Mouse (Mus musculus) ZHBTc4 (cell line): ENCODE results near the gene Tex29.

ENCODE experiments used
- DNase-seq: peaks from one replicate; pipeline ENCODE4 v3.0.0-alpha.2; 2011; ENCODE audit warnings: low read depth, low spot score

Tex29 gene

DNA sequence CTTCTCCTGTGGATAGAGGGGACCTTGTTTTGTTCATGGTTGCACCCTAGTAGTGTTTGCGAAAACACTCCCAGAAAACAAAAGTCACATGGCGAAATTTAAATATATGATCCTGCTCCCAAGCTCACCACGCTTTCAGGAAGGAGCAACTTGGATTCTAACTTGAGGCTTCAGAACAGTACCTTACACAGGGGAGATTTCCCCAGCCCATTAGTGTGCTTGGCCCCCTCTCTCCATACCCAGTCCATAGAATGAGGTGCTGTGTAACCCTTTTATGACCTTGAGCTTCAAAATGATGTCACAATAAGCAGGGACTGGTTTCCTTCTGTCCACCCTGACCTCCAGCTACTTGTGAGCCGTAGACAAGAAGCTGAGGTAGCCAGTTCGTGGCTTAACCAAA lies at the start of gene Tex29:
Gene Tex29, plus strand, starts transcription at position 301 of the 400 bp plus-strand sequence.
- no peak for DNase-seq

DNA sequence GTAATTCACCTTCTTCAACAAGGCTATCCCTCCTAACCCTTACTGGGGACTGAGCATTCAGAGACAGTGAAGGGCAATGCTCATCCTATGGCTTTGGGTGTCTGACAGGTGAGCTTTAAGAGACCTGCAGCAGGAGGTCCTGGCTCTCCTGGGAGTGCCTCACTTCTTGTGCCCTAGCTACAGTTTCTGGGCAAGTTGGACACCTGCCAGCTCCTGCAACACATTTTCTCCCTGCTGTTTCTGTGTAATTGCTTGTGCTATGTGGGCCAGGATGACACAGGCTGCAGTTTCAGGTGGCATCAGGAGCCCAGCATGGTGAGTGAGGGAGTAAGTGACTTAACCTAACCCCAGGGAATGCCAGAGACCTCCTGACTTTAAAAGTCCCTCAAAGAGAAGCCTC lies 45.3 kb upstream of the Tex29 start:
- no peak for DNase-seq

DNA sequence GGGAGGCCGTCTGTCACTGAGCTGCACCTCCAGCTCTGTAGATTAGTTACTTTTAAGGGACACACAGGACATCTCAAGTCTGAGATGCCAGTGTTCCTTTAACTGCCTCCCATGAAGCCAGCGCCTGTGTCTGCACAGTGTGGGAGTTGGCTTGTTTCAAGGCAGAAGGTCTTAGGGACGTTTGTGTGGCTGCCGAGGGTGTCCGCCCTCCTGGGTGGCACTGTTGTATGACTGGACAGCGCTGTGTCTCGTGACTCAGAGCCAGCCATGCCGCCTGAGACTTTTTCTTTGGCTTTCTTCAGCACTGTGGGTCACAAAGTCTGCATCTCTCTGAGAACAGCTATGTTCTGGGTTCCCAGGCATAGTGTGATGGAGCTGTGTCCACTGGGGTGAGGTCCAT lies 43.1 kb upstream of the Tex29 start:
- no peak for DNase-seq

DNA sequence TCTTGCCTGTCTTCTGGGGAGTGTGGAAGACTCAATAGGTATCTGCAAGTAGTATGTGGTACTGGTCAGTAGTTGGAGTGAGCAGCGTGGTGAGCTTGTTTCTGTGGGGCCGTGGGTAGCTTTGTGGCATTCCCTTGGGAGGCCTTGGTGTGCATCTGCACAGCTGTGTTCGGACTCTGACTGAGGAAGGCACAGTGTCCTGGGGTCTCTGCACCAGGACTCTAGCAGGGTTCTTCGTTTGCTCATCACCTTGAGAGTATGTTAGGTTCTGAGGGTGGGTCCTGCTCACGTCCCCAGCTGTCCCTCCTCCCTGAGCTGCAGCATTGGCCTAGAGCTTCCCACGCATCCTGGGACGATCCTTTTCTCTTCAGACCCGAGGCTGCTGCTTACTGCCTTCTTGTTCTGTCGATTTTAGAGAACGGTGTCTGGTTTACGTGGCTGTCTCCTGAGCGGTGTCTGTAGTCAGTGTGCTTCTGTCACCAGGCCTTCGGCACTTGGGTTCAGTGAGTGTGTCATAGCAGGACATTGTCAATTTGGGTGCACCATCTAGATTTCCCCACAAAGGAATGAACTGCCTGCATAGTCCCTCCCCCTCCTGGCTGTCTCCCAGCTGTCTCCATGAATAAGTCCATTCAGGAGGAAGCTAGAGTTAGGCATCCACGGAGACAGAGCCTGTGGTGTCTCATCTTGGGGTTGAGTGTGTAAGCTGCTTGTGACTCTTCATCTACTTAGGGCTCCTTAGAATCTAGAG lies 42.4 kb upstream of the Tex29 start:
- peak; percentile 19 for DNase-seq

DNA sequence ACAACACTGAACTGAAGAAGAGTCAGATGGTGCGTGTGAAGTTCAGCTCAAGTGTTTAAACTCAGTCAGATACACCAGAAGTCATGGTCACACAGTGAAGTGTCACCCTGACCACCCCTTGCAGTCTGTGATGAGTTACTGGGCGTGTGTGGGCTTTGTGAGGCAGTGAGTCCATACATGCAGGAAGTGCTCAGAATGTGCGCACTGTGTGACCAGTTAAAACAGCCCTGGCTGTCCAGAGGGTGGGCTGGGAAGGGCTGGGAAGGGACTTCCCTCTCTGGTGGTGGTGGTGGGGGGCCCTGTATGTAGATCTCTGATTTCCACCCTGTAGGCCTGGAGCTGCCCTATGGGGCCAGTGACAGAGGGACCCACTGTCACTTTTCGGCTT lies 41.8 kb upstream of the Tex29 start:
- no peak for DNase-seq

DNA sequence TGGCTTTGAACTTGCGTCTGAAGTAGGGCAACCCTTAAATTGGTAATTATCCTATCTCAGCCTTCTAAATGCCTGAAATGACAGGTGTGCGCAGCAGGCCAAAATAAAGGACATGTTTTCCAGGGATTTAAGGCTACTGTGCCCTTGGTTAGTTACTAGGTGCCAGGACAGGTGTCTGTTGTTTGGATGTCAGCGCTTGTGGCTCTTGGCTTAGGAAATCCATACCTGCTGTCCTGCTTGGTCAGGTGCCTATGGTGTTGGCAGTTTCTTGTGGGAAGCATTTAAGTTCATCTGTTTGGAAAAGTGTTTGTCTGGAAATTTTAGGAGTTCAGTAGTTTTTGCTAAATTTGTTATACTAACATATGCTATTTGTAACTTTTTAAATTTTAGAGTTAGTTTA lies 41.2 kb upstream of the Tex29 start:
- no peak for DNase-seq

DNA sequence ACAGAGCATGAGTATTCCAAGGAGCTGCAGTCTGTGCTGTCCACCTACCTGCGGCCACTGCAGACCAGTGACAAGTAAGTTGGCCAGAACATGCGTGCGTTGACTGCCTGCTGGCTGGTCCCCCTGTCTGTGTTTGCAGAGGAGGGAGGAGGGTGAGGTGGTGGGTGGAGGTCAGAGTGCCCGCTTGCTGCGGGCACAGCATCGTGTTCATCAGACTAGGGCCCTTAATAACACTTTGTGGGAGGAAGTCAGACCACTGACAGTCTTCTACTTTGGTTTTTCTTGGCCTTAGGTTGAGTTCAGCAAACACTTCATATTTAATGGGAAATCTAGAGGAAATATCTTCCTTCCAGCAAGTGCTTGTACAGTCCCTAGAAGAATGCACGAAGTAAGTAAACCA lies 39.8 kb upstream of the Tex29 start:
- DNase-seq: no peak

DNA sequence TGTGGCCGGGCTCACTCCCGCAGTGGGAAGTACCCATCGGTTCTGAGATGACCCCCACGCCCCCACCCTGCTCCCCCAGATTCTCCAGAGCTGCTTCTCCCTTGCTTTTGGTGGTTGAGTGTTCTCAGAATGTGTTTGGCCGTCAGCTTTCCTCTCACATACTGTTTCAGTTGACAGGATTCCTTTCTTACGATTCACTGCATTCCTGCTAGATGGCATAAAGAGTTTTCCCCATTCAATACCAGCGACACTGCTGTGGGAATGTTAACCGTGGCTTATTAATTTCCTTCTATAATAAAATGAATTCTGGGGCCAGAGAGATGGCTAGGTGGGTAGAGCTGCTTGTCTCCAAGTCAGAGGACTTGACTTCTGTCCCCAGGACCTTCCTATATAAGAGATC lies 38.7 kb upstream of the Tex29 start:
- DNase-seq: no peak

DNA sequence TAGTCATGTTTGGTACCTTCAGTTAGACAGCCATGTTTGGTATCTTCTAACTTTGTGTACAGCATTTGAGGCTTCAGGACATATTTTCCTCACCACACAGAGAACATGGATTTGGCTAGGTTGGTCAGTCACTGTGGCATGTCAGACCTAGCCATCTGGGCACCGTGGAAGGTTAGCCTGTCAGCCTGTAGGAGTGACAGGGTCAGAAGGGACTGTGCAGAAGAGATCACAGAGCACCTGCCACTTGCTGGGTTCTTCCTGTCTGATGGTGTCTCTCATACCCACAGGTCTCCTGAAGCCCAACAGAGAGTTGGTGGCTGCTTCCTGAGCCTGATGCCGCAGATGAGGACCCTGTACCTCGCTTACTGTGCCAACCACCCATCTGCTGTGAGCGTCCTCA lies 35.4 kb upstream of the Tex29 start:
- DNase-seq: no peak

DNA sequence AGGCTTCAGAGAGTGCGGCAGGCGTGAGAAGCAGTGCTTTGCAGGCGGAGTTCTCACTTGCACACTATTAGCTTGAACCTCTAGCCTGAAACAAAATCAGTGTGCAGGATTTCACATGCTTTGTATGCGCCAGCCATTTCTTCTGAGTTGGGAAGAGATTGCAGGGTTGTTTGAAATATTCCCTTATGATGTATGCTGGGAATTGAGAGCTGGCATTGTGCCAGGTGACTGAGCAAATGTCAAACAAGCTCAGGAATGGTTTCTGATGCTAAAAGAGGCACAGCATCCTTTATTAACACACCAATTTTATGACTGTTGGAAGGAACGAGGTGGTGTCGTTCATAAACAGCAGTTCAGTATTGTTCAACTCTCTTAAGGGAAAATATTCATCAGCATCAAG lies 34.0 kb upstream of the Tex29 start:
- no peak for DNase-seq

DNA sequence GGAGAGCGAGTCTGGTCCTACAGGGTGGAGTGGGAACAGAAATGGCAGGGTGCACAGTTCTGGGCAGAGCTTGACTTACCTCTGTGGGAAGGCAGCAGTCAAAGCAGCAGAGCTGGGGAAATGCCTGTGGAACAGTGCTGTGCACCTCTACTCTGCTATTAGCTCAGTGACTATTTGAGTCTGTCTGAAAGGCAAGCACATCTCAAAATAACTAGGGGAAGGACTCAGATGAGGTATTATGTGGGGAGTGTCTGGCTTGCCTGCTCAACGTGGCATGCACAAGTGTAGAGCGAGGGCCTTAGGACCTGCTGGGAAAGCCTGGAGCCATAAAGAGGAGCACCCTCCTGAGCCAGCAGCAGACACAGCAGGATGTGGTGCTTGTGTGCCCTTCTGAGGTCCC lies 32.9 kb upstream of the Tex29 start:
- no peak for DNase-seq

DNA sequence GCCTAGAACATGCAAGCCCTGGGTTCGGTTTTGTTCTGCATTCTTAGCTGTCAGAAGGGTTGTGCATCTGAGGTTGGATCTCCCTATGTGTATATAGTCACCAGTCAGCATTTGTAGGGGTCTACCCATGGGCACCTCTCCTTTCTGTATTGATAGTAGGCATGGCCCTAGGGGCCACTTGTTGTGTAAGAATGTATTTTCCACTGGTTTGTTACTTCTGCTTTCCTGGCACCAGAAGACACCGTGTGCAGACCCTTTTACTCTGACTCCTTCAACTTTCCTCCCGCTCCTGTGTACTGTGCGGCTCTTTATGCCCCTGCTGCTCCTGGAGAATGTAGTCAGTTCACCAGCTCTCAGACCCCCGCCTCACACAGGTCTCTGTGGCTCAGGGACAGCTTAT lies 32.2 kb upstream of the Tex29 start:
- no peak for DNase-seq

DNA sequence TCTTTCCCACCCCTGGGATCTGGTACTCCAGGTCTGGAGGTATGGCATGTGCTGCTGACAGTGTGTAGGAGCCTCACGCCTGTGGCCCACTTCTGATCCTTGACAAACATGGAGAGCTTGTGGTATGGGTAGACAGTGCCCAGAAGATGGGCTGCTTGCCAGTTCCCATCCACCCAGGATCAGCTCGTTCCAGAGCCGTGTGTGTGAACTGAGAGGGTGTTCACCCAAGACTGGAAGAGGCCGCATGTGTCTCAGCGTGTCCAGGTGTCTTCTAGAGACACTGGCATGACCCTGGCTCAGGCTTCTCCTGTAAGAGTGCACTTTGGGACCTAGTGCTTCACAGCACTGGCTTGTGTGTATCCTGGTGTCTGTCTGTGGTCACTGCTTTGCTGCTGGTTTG lies 29.8 kb upstream of the Tex29 start:
- DNase-seq: no peak

DNA sequence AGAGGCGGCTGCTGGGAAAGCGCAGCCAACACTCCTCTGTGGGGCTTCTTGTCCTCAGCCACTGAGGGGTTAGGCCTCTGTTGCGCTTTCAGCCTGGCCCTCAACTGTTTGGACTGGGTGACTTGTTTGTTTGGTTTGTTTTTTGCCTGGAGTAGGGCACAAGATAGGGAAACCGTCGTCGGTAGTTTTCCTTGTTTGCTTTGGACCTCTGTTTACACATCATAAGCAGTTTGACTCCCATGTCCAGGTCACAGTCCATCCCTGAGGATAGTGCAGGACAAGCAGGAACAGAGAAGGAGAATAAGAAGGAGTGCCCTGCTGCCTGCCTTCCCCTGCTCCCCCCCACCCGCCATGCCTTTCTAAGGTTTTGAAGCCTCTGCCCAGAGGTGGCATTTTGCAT lies 26.5 kb upstream of the Tex29 start:
- no peak for DNase-seq

DNA sequence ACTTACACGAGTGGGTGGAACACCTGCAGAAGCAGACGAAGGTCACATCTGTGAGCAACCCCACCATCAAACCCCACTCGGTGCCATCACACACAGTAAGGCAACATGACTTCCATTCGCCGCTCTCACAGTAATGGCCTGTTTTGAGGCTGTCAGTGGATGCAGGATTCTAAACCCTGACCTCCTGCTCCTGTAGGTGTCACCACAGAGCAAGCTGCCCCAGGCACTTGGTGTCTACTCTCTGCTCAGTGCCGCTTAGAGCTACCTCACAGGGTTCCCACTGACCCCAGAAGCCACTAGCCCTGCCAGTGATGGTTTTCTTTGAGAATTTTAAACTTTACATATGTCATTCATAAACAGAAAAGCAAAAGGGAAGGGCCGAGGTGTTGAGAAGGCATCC lies 25.1 kb upstream of the Tex29 start:
- peak; percentile 33 for DNase-seq

DNA sequence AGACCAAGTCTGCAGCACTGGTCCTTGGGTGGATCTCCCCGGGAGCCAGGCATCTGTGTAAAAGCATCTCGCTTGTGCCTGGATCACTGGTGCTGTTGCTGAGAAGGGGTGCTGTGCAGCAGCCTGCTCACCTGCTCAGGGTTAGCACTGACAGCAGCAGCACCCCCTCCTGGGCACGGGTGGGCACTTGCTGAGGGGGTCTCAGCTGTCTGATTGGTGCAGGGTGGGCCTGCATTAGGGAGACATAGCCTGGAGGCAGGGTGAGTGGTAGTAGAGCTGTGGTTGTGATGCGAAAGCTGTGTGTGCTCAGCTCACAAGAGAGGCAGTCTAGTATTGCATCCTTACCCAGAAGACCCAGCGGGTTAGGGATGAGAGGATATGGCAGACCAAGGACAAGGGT lies 20.1 kb upstream of the Tex29 start:
- no peak for DNase-seq

DNA sequence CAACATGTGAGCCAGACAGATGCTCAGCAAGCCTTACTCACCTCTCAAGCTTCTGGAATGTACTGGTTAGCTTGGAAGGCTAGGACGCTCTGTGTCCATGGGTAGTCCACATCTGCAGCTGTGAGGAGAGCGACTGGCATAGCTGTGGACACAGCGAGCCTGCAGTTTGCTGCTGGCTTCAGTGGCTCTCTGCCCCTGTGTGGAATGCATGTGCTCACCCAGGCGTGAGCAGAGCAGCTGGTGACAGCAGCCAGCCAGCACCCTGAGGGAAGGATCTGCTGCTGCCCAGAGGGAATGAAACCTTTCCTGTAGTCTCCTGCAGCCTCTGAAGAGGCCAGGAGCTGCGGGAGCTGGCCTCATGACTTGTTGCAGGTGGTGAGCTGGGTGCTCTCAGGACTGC lies 19.7 kb upstream of the Tex29 start:
- DNase-seq: no peak

DNA sequence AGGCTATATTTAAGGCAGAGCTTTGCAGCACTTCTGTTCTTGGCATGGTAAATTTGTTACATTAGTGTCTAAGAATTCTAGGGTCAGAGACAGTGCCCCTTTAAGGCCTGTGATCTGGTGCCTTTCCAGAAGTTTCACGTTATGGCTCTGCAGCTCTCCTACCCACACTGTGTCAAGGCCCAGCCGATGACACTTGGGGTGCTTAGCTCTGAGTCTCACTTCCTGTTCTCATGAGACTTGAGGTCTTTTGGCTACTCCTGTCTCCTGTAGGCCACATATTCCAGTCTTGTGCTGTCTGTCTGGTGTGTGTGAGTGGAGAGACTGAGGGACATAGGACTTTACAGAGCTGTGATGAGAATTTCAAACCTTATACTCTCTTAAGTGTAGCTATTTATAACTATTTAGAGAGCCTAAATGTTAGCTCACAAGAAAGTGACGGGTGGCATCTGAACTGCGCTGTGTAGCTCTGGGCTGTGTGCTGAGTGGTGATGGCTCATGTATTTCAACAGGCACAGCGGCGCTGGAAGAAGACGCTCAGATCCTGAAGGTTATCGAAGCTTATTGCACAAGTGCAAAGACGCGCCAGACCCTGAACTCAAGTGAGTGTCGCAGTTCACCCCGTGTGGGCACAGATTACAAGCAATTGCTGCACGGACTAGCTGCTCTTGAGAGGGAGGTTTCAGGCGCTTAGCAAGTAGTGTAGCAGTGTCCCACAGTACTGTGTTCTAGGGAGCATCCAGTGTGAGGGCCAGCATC lies 18.6 kb upstream of the Tex29 start:
- no peak for DNase-seq

DNA sequence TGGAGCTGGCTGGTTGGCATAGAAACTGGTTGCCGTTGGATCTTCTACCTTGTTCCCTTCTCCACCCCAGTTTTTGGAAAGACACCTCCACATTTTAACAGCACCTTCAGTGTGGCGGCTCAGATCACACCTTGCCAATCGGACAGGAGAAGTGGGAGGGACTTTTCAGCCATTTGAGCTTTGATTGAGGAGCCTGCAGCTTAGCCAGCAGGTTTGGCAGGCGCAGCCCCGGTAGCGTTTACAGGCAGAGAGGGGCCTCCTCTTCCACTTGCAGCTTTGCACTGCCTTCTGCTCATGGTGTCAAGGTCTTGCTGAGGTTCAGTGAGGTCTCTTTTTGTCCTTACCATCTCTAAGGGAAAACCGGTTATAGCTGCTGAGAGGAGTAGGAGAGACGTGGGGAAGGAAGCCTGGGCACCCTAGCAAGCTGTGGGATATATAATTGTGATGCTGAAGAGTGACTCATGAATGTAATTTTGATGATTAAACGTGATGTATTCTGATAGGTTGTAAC lies 17.7 kb upstream of the Tex29 start:
- no peak for DNase-seq

DNA sequence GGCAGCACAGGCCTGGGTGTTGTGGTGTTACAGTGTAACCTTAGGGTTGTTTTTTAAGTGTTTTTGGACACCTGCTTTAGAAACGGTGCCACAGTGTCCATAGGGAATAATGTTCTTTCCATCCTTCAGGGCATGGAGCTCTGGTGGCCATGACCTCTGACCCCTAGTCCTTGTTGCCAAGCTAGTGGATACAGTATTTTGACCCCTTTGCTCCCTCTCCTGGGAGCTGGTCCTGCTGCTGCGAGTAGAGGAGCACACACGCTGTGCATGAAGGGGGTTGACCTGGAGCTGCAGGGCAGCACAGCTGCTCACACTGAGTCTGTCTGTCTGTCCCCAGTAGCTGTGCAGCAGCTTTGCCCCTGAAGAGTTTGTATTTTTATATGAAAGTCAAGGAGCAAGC lies 14.5 kb upstream of the Tex29 start:
- no peak for DNase-seq

DNA sequence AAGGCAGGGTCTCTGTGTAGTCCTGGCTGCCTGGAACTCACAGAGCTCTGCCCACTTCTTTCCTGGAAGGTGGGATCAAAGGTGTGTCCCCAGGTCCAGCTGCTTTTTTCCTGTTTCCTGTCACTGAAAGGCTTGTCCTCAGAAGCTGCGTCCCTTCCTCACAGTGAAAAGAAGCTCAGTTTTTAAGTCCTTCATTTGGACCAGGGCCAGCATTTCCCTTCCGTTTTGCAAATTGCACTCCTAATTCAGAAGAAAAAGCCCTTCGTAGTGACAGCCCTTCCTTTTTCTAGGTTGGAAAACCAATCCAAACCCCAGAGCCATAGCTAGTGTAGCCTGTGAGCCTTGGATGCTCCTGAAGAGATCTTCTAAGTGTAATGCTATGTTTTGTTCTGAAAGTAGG lies 13.0 kb upstream of the Tex29 start:
- no peak for DNase-seq

DNA sequence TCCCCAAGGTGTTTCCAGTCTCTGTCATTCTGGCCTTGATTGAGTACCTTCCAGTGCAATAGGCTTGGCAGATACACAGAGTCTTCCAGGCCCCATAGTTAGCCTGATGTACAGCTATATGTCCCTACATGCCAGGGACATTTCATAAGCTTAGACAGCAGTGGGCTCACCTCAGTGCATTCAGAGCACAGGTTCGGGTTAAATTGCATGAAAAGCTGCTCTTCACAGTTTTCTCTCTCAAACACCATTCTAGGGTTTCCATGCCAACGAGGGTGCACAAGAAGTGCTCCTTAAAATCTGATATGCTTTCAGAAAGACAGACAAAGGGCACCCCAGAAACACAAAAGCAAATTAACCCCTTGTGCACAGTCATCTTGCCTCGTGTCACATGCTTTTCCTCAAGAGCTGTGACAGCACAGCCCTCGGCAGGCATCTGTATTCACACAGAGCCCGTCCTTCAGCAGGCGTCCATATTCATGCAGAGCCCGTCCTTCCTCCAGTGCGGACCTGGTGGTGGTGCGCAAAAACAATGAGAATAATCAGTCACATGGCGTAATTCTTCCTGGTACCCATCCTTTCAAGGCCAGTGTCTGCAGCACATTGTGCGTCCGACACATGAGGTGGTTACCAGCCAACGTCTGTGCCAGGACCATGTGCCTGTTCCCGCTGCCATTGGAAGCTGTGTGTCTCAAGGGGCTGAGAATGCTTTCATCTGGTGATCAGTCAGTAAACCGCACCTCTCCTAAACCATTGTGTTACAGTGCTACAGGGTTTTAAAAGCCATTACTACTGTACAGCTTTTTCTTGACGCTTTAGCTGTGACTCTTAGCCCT lies 9.8 kb upstream of the Tex29 start:
- DNase-seq: peak; percentile 21
